Mouse (Mus musculus) liver, embryonic 13.5 days (tissue): ENCODE data around the gene Il10ra. TPM values are rescaled to one million over a fixed set of nuclear protein-coding genes. Genes with fewer than 3 reads are reported as not detected.

Source experiments
- ATAC-seq: fragments of 200-750 bp; cut with Nextera tagmentation; 2 replicates; pipeline ENCODE4 v1.8.0; 2017; ENCODE audit warnings: low read depth, mild to moderate bottlenecking, moderate number of reproducible peaks, moderate library complexity
- DNase-seq: peaks from one replicate; pipeline ENCODE4 v3.0.0; 2022
- H3K27ac ChIP-seq: fragments of 300-500 bp; sonication (generic); 2 replicates; pipeline ENCODE4 v1.5.1; 2015; ENCODE audit warnings: moderate library complexity, mild to moderate bottlenecking, inconsistent platforms
- H3K27me3 ChIP-seq: fragments of 300-500 bp; sonication (generic); 2 replicates; pipeline ENCODE4 v1.6.1; 2015; ENCODE audit warnings: mild to moderate bottlenecking, inconsistent platforms
- H3K36me3 ChIP-seq: fragments of 300-500 bp; sonication (generic); 2 replicates; pipeline ENCODE4 v1.6.1; 2015; ENCODE audit warnings: mild to moderate bottlenecking, inconsistent platforms
- H3K4me1 ChIP-seq: fragments of 300-500 bp; sonication (generic); replicated peaks from 2 replicates; pipeline ENCODE4 v1.6.1; 2015; ENCODE audit warnings: inconsistent platforms
- H3K4me2 ChIP-seq: fragments of 300-500 bp; sonication (generic); 2 replicates; pipeline ENCODE4 v1.6.1; 2015; ENCODE audit warnings: inconsistent platforms, mild to moderate bottlenecking, moderate library complexity
- H3K4me3 ChIP-seq: fragments of 300-500 bp; sonication (generic); replicated peaks from 2 replicates; pipeline ENCODE4 v1.5.1; 2015; ENCODE audit warnings: mild to moderate bottlenecking, inconsistent platforms
- H3K9ac ChIP-seq: fragments of 300-500 bp; sonication (generic); 2 replicates; pipeline ENCODE4 v1.6.1; 2015; ENCODE audit warnings: mild to moderate bottlenecking, inconsistent platforms
- H3K9me3 ChIP-seq: fragments of 300-500 bp; sonication (generic); replicated peaks from 2 replicates; pipeline ENCODE4 v1.6.1; 2016; ENCODE audit warnings: inconsistent platforms
- WGBS: fragments of 180-500 bp; shearing (Covaris S2); methylation state at CpG from one replicate; pipeline ENCODE4 v1.1.7; 2015; ENCODE audit not compliant: insufficient replicate concordance; 5-methylcytosine and 5-hydroxymethylcytosine counted together
- polyA plus RNA-seq: library from polyadenylated mRNA; unstranded; fragments of >200 nt; fragmentation: Nextera tagmentation; extraction: Ambion mirVana; gene quantifications from 2 replicates; pipeline ENCODE4 v1.2.1, GENCODE M21; 2015

The Il10ra gene
- polyA plus RNA-seq, 1 experiment from 2014 or later: 1.6 TPM

- peaks cover 13% of the 10 kb centered on the region for H3K4me1 ChIP-seq
- no peaks in the 10 kb centered on the region for H3K27me3 ChIP-seq
- ATAC-seq: no peak
- WGBS: 80% methylated on average over 5 of the region's 5 CpGs
- H3K27ac ChIP-seq: no peak overlapping the region
- no peaks in the 10 kb centered on the region for H3K9me3 ChIP-seq
- H3K4me3 ChIP-seq: no peak overlapping the region
- H3K4me2 ChIP-seq: no peak overlapping the region
- DNase-seq: no peak
- no peak overlapping the region for H3K9ac ChIP-seq
- no peaks in the 10 kb centered on the region for H3K36me3 ChIP-seq
Observed at GRCm38 (mm10) chr9:45255967-45256366, 13.0 kb downstream of the Il10ra start.

- peaks cover 13% of the 10 kb centered on the region for H3K4me1 ChIP-seq
- no peak overlapping the region for H3K4me2 ChIP-seq
- DNase-seq (no peak), ATAC-seq (no peak)
- no peaks in the 10 kb centered on the region for H3K9me3 ChIP-seq
- H3K36me3 ChIP-seq: no peaks in the 10 kb centered on the region
- no peaks in the 10 kb centered on the region for H3K27me3 ChIP-seq
- no peak overlapping the region for H3K27ac ChIP-seq
- H3K4me3 ChIP-seq: no peak overlapping the region
- no peak overlapping the region for H3K9ac ChIP-seq
- 78% methylated on average over 4 of the region's 4 CpGs for WGBS
Observed at GRCm38 (mm10) chr9:45255431-45255830, 13.5 kb downstream of the Il10ra start.

GRCm38 (mm10) chr9:45254605-45255004 lies 14.3 kb downstream of the Il10ra start:
- no peak for ATAC-seq

GRCm38 (mm10) chr9:45254021-45254420 lies 14.9 kb downstream of the Il10ra start:
- H3K36me3 ChIP-seq: no peaks in the 10 kb centered on the region
- WGBS: 63% methylated on average over 6 of the region's 6 CpGs
- H3K4me3 ChIP-seq: no peak overlapping the region
- no peak for ATAC-seq
- no peaks in the 10 kb centered on the region for H3K27me3 ChIP-seq
- no peak for DNase-seq
- no peak overlapping the region for H3K4me2 ChIP-seq
- H3K27ac ChIP-seq: no peak overlapping the region
- no peak overlapping the region for H3K9ac ChIP-seq
- no peaks in the 10 kb centered on the region for H3K9me3 ChIP-seq
- H3K4me1 ChIP-seq: peaks cover 13% of the 10 kb centered on the region

More at GRCm38 (mm10) chr9:45254605-45255004, 14.3 kb downstream of the Il10ra start:
- Histone ChIP-seq H3K27me3 (no peaks in the 10 kb centered on the region), H3K36me3 (no peaks in the 10 kb centered on the region), H3K9me3 (no peaks in the 10 kb centered on the region), H3K4me1 (peaks cover 13% of the 10 kb centered on the region), H3K4me2 (no peak overlapping the region), H3K4me3 (no peak overlapping the region), H3K27ac (no peak overlapping the region), H3K9ac (no peak overlapping the region)
- no peak for DNase-seq
- 35% methylated on average over 4 of the region's 4 CpGs for WGBS

GRCm38 (mm10) chr9:45252395-45252794 lies 16.6 kb downstream of the Il10ra start:
- no peak for DNase-seq
- Histone ChIP-seq H3K36me3 (no peaks in the 10 kb centered on the region), H3K4me1 (peaks cover 13% of the 10 kb centered on the region), H3K9me3 (no peaks in the 10 kb centered on the region), H3K4me2 (no peak overlapping the region), H3K9ac (no peak overlapping the region), H3K4me3 (no peak overlapping the region), H3K27me3 (no peaks in the 10 kb centered on the region), H3K27ac (no peak overlapping the region)
- ATAC-seq: no peak
- WGBS: 41% methylated on average over 6 of the region's 6 CpGs

GRCm38 (mm10) chr9:45251990-45252389 lies 17.0 kb downstream of the Il10ra start:
- DNase-seq: no peak
- no peak overlapping the region for H3K9ac ChIP-seq
- H3K4me3 ChIP-seq: no peak overlapping the region
- H3K27me3 ChIP-seq: no peaks in the 10 kb centered on the region
- H3K4me2 ChIP-seq: no peak overlapping the region
- peaks cover 13% of the 10 kb centered on the region for H3K4me1 ChIP-seq
- no peak overlapping the region for H3K27ac ChIP-seq
- no peaks in the 10 kb centered on the region for H3K9me3 ChIP-seq
- no peaks in the 10 kb centered on the region for H3K36me3 ChIP-seq
- WGBS: 21% methylated on average over 4 of the region's 4 CpGs
- ATAC-seq: no peak

- no peak overlapping the region for H3K9ac ChIP-seq
- DNase-seq: no peak
- no peak for ATAC-seq
- H3K27me3 ChIP-seq: no peaks in the 10 kb centered on the region
- no peak overlapping the region for H3K4me3 ChIP-seq
- no peaks in the 10 kb centered on the region for H3K36me3 ChIP-seq
- no peak overlapping the region for H3K27ac ChIP-seq
- H3K9me3 ChIP-seq: no peaks in the 10 kb centered on the region
- 16% methylated on average over 3 of the region's 3 CpGs for WGBS
- H3K4me2 ChIP-seq: no peak overlapping the region
- H3K4me1 ChIP-seq: peaks cover 13% of the 10 kb centered on the region
Observed at GRCm38 (mm10) chr9:45251281-45251680, 17.7 kb downstream of the Il10ra start.

- H3K9ac ChIP-seq: no peak overlapping the region
- no peak overlapping the region for H3K4me3 ChIP-seq
- WGBS: 75% methylated on average over 7 of the region's 7 CpGs
- no peak overlapping the region for H3K27ac ChIP-seq
- peaks cover 13% of the 10 kb centered on the region for H3K4me1 ChIP-seq
- H3K9me3 ChIP-seq: no peaks in the 10 kb centered on the region
- no peak for ATAC-seq
- no peak for DNase-seq
- H3K4me2 ChIP-seq: no peak overlapping the region
- H3K27me3 ChIP-seq: no peaks in the 10 kb centered on the region
- no peaks in the 10 kb centered on the region for H3K36me3 ChIP-seq
Observed at GRCm38 (mm10) chr9:45250306-45250705, 18.6 kb downstream of the Il10ra start.

GRCm38 (mm10) chr9:45247536-45247935 lies 21.4 kb downstream of the Il10ra start:
- no peak for ATAC-seq
- Histone ChIP-seq H3K36me3 (no peaks in the 10 kb centered on the region), H3K9ac (no peak overlapping the region), H3K27me3 (no peaks in the 10 kb centered on the region), H3K4me1 (peaks cover 9% of the 10 kb centered on the region), H3K27ac (no peak overlapping the region), H3K4me2 (no peak overlapping the region), H3K4me3 (no peak overlapping the region), H3K9me3 (no peaks in the 10 kb centered on the region)
- 43% methylated on average over 2 of the region's 2 CpGs for WGBS
- no peak for DNase-seq

GRCm38 (mm10) chr9:45246060-45246459 lies 22.9 kb downstream of the Il10ra start:
- Histone ChIP-seq H3K4me2 (no peak overlapping the region), H3K27ac (no peak overlapping the region), H3K9me3 (no peaks in the 10 kb centered on the region), H3K9ac (no peak overlapping the region), H3K27me3 (no peaks in the 10 kb centered on the region), H3K4me3 (no peak overlapping the region), H3K4me1 (peaks cover under 1% of the 10 kb centered on the region), H3K36me3 (no peaks in the 10 kb centered on the region)
- DNase-seq (no peak), ATAC-seq (no peak)
- 38% methylated on average over 6 of the region's 6 CpGs for WGBS

- H3K27ac ChIP-seq: no peak overlapping the region
- H3K4me1 ChIP-seq: no peaks in the 10 kb centered on the region
- H3K9me3 ChIP-seq: no peaks in the 10 kb centered on the region
- WGBS: 40% methylated on average over 1 of the region's 1 CpGs
- H3K4me2 ChIP-seq: no peak overlapping the region
- no peak for ATAC-seq
- H3K9ac ChIP-seq: no peak overlapping the region
- no peaks in the 10 kb centered on the region for H3K27me3 ChIP-seq
- DNase-seq: no peak
- H3K4me3 ChIP-seq: no peak overlapping the region
- no peaks in the 10 kb centered on the region for H3K36me3 ChIP-seq
Observed at GRCm38 (mm10) chr9:45245432-45245831, 23.5 kb downstream of the Il10ra start.

- H3K9me3 ChIP-seq: no peaks in the 10 kb centered on the region
- ATAC-seq: no peak
- H3K4me1 ChIP-seq: no peaks in the 10 kb centered on the region
- H3K4me2 ChIP-seq: no peak overlapping the region
- no peak for DNase-seq
- H3K4me3 ChIP-seq: no peak overlapping the region
- H3K9ac ChIP-seq: no peak overlapping the region
- H3K36me3 ChIP-seq: no peaks in the 10 kb centered on the region
- WGBS: 50% methylated on average over 5 of the region's 5 CpGs
- H3K27ac ChIP-seq: no peak overlapping the region
- H3K27me3 ChIP-seq: no peaks in the 10 kb centered on the region
Observed at GRCm38 (mm10) chr9:45241397-45241796, 27.6 kb downstream of the Il10ra start.
